ENCODE assay signal across 8 mouse cellular contexts in the genomic region with DNA sequence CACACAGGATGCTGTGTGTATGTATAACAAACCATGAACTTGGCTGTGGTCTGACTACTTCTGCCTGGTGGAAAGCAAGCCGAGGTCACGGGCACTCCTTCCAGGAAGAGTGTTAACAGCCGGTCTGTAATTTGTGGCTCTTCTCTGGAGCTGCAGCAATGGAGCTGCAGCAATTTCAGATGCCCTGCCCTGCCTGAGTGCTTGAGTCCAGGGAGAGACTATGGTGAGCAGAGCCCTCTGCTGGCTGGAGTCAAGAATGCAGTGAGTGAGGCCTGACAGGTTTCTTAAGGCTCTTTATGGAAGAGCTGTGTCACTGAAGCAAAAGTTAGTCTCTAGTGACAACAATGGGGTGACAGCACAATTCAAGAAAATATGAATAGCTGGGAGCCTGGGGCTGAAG.
DNase-seq lines count a peak whose midpoint lies in the region; ATAC-seq lines count a peak whose summit lies in the region.

No protein-coding gene starts in this region.

- no peak overlapping the region for H3K27ac ChIP-seq in hindbrain, embryonic 12.5 days

- H3K9me3 ChIP-seq in hindbrain, embryonic 12.5 days (replicated peaks): no peaks in the 10 kb centered on the region

- peak; percentile 68 for DNase-seq in Muller cell, postnatal 12 days (ENCODE audit: inconsistent ontology term)
- DNase-seq in cerebellum, adult 9-10 months: peak; percentile 95
- peak; percentile 81 to 91 for DNase-seq in frontal cortex, postnatal 14 days (ENCODE audit: low spot score in 2 of 2)
- peak; percentile 94 for DNase-seq in layer of hippocampus, postnatal 10 days (ENCODE audit: low spot score in 2 of 2)
- peak; percentile 89 for DNase-seq in lung, postnatal 25 days (ENCODE audit: low spot score)
- DNase-seq in right cerebral cortex, adult 18-20 months: peak; percentile 88
- peak; percentile 59 for DNase-seq in urinary bladder, adult 2 months (ENCODE audit: low spot score)

- no peak overlapping the region for H3K4me2 ChIP-seq in hindbrain, embryonic 12.5 days (replicated peaks)

- H3K36me3 ChIP-seq in hindbrain, embryonic 12.5 days: no peaks in the 10 kb centered on the region

- no peak overlapping the region for H3K9ac ChIP-seq in hindbrain, embryonic 12.5 days

- 0 out of 2 replicates have a peak, but pooled peaks cover 3% of the 10 kb centered on the region for H3K27me3 ChIP-seq in hindbrain, embryonic 12.5 days

- H3K4me3 ChIP-seq in hindbrain, embryonic 12.5 days: no peak overlapping the region

- WGBS in hindbrain, embryonic 12.5 days: 14% methylated on average over 3 of the region's 3 CpGs

- 0 out of 2 replicates have a peak, but pooled peaks cover 3% of the 10 kb centered on the region for H3K4me1 ChIP-seq in hindbrain, embryonic 12.5 days

- peak; percentile 74 for ATAC-seq in hindbrain, embryonic 12.5 days (ENCODE audit: low FRiP score)
